Mouse (Mus musculus) kidney, adult 9 months (tissue): ENCODE data around the gene Capn9.

ENCODE experiments used
- DNase-seq: peaks from one replicate; pipeline ENCODE4 v3.0.0; 2022

The Capn9 gene

DNA sequence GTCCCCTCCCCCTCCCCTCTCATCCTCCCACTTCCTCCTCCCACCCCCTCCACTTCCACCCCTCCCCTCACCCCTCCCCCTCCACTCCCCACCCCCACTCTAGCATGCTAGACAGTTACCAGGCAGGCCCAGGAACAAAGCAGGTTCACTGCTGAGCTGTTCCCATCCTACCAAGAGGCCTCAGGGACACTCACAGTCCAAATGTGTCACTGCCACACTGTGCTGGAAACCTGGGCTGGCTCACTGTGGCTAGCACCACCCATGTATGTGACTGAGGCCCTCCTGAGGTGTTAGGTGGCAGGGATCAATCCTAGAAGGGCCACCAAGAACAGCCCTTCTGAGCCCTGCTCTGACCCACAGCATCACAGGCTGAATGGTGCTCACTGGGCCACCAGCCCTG is 72.4 kb downstream of the Capn9 start:
- DNase-seq, result no peak

DNA sequence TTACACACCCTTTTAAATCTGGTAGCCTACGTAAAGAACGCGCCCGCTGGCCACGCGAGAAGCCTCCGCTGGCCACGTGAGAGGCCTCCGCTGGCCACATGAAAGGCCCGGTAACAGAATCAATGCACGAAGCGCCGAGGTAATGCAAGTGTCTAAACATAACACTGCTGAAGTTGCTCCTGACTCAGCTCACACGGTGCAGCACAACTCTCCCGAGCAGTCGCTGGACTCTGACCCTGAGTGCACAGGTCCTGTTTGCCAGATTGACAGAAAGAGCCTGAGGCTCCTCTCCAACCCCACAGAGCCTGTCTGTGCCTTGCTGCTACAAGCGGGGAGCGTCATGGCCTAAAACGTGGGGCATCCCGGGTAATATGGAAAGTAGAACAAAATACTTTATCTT is 75.9 kb downstream of the Capn9 start:
- peak; percentile 87 for DNase-seq

- no peak for DNase-seq
Measured at GRCm38 (mm10) chr8:124652546-124652945, 76.6 kb downstream of the Capn9 start.

DNA sequence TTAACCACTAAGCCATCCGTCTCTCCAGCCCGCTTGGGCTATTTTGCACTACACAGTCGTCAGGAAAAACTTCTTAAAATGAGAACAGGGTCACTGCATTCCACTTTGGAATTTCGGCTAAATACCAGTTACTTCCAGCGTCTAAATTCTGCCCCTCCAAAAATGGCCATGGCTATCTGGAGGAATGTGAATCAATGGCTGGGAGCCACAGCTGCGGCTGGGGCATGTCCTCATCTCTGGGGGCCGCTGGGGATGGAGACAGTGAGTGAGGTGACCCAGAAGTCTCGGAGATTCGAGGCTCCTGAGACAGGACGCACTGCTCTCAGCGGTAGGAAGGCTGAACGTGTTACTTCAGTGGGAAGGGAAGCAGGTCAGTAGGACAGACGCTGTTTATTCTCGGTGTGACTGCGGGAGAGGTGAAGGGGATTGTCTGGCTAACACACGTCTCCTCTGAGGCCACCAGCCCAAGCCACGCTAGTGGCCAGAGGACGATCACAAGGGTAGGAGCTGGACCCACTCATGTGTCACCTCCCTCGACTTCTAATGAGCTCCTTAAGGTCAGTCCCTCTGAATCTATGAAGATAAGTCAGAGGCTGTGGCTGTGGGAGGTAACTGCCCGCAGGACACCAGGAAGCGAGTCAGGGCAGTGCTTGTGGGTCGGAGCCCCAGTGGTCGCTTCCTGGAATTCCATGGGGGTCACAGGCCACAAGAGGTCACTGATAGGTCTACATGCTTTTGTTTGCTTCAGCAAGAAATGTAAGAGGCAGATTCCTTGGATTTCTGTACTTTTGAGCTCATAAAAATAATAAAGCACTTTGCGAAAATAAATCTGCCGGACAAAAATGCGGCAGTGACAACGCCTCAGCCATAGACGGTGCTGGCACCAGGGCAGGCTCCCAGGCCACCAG is 77.9 kb downstream of the Capn9 start:
- no peak for DNase-seq

GRCm38 (mm10) chr8:124657961-124658360 is 82.0 kb downstream of the Capn9 start:
- DNase-seq, result no peak

- no peak for DNase-seq
Measured at GRCm38 (mm10) chr8:124658415-124658814, 82.5 kb downstream of the Capn9 start.

- no peak for DNase-seq
Measured at GRCm38 (mm10) chr8:124661781-124662180, 85.9 kb downstream of the Capn9 start.

DNA sequence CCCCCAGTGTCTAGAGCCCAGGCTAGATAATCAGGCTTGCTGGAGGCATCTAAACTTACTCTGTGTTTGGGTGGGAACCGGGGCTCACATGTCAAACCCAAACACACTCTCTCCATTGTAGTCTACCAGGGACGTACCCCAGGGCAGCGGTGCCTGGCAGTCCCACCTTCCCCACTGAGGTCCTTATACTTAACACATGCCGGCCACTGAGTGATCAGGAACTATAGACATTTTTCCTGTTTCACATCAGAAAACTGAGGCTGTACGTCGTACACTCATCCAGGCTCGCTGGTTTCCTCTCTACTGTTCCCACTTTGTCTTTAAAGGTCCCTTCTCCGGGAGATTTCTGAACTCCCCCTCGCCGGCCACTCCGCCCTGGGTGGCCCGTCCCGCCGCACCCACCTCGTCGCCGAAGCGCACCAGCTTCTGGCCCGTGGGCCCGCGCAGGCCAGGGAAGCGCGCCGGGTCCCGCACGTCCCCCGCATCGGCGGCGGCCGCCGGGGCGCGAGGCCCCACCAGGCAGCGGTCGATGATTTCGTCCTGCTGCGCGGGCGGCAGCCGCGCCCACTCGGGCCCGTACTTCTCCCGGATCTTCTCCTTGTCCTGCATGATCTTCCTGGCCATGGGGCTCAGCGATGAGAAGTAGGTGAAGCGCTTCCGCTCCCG is 86.7 kb downstream of the Capn9 start:
- DNase-seq, result no peak

GRCm38 (mm10) chr8:124663112-124663873 is 87.4 kb downstream of the Capn9 start, which contains the start of gene 2310022B05Rik:
TSS of gene 2310022B05Rik (minus strand) at chr8:124663369.
- peak; percentile 91 for DNase-seq

DNA sequence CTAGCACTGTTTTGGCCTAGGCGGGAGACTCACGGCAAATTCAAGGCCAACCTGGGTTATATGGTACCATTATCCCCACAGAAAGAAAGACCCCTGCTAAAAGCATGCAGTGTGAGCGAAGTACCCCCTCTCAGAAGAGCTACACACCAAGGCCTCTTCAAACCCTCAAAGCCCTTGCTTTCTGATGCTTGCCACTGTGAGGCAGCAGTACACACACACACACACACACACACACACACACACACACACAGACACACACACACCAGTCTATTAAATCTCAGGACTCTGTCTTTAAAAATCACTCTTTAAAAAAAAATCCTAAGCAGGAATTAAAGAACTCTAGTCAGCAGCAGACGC is 87.9 kb downstream of the Capn9 start:
- no peak for DNase-seq

DNA sequence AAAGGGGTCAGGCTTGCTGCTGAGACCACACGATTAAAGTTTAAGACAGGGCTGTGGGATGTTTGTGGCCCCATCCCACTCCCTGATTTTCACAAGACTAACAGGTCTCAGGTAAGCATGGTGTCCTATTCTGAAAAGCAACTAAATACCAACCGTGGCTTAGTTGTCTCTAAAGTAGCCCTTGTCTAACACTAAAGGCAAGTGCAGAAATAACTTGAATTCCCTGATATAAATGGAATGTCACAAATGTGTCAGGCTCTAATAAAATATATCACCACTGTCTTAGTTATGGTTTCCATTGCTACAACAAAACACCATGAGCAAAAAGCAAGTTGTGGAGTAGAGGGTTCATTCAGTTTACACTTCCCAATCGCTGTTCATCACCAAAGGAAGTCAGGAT is 88.5 kb downstream of the Capn9 start:
- no peak for DNase-seq
